Mouse (Mus musculus) liver, embryonic 12.5 days (tissue): ENCODE results near the gene Cacna1b. TPM values are rescaled to one million over a fixed set of nuclear protein-coding genes. Genes with fewer than 3 reads are reported as not detected.

Experiments
- ATAC-seq: fragments of 200-750 bp; cut with Nextera tagmentation; 2 replicates; pipeline ENCODE4 v1.8.0; 2017; ENCODE audit warnings: moderate number of reproducible peaks, mild to moderate bottlenecking, moderate library complexity
- H3K27ac ChIP-seq: fragments of 300-500 bp; sonication (generic); 2 replicates; pipeline ENCODE4 v1.5.1; 2016; ENCODE audit warnings: mild to moderate bottlenecking
- H3K27me3 ChIP-seq: fragments of 300-500 bp; sonication (generic); replicated peaks from 2 replicates; pipeline ENCODE4 v1.6.1; 2016; ENCODE audit warnings: mild to moderate bottlenecking, moderate library complexity
- H3K36me3 ChIP-seq: fragments of 300-500 bp; sonication (generic); 2 replicates; pipeline ENCODE4 v1.6.1; 2016; ENCODE audit warnings: mild to moderate bottlenecking, moderate library complexity
- H3K4me1 ChIP-seq: fragments of 300-500 bp; sonication (generic); 2 replicates; pipeline ENCODE4 v1.6.1; 2016
- H3K4me2 ChIP-seq: fragments of 300-500 bp; sonication (generic); 2 replicates; pipeline ENCODE4 v1.6.1; 2016; ENCODE audit warnings: mild to moderate bottlenecking, moderate library complexity
- H3K4me3 ChIP-seq: fragments of 300-500 bp; sonication (generic); 2 replicates; pipeline ENCODE4 v1.5.1; 2016; ENCODE audit warnings: mild to moderate bottlenecking, moderate library complexity
- H3K9ac ChIP-seq: fragments of 300-500 bp; sonication (generic); 2 replicates; pipeline ENCODE4 v1.6.1; 2016; ENCODE audit warnings: mild to moderate bottlenecking, moderate library complexity
- H3K9me3 ChIP-seq: fragments of 300-500 bp; sonication (generic); replicated peaks from 2 replicates; pipeline ENCODE4 v1.6.1; 2016; ENCODE audit warnings: mild to moderate bottlenecking, moderate library complexity
- WGBS: fragments of 180-500 bp; shearing (Covaris S2); methylation state at CpG from one replicate; pipeline ENCODE4 v1.1.7; 2016; ENCODE audit not compliant: insufficient replicate concordance; 5-methylcytosine and 5-hydroxymethylcytosine counted together
- polyA plus RNA-seq: library from polyadenylated mRNA; unstranded; fragments of >200 nt; fragmentation: Nextera tagmentation; extraction: Ambion mirVana; gene quantifications from 2 replicates; pipeline ENCODE4 v1.2.1, GENCODE M21; 2016

Gene Cacna1b
- polyA plus RNA-seq: 0.02 and 0.05 TPM in 2 replicates

GRCm38 (mm10) chr2:24763115-24763557 is at the start of gene Cacna1b:
TSS of gene Cacna1b (minus strand) at chr2:24763152.
- H3K9me3 ChIP-seq: no peaks in the 10 kb centered on the region
- peaks cover 55% of the 10 kb centered on the region for H3K27me3 ChIP-seq
- H3K4me3 ChIP-seq: peak within 1 kb of the TSS; percentile 54
- no peak within 1 kb of the TSS for H3K9ac ChIP-seq
- H3K4me2 ChIP-seq: peak within 1 kb of the TSS; percentile 80
- H3K36me3 ChIP-seq: no peaks in the 10 kb centered on the region
- no peak within 1 kb of the TSS for H3K27ac ChIP-seq
- H3K4me1 ChIP-seq: peaks cover 18% of the 10 kb centered on the region
- ATAC-seq: peak; percentile 72
- under 1% methylated on average over 39 of the region's 42 CpGs for WGBS

GRCm38 (mm10) chr2:24809746-24810145 is 46.8 kb upstream of the Cacna1b start:
- no peak overlapping the region for H3K27ac ChIP-seq
- no peak overlapping the region for H3K9ac ChIP-seq
- 59% methylated on average over 3 of the region's 3 CpGs for WGBS
- no peak overlapping the region for H3K4me3 ChIP-seq
- H3K4me2 ChIP-seq: no peak overlapping the region
- H3K9me3 ChIP-seq: no peaks in the 10 kb centered on the region
- peaks cover 88% of the 10 kb centered on the region for H3K36me3 ChIP-seq
- H3K27me3 ChIP-seq: no peaks in the 10 kb centered on the region
- no peak for ATAC-seq
- H3K4me1 ChIP-seq: peaks cover 3% of the 10 kb centered on the region; the same call in 1 of the 2 replicates

- WGBS: 87% methylated on average over 10 of the region's 10 CpGs
Measured at GRCm38 (mm10) chr2:24807691-24808090, 44.7 kb upstream of the Cacna1b start.

DNA sequence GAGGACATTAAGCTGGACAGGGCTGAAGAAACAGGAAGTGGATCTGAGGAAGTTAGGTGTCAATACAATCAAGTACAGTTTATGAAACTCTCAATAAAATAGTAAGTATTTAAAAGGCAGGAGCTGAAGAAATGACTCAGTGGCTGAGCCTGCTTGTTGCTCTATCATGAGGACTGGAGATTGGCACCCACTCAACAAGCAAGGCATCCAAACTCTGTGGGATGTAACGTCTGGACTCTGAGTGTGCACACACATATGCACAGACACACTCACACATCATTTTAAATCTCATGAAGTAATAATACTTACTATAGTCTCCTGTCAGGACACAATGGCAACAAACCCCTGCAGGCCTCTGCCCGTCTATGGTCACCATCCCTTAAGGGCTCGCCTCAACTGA is 44.1 kb upstream of the Cacna1b start:
- ATAC-seq: no peak
- 78% methylated on average over 3 of the region's 3 CpGs for WGBS
- Histone ChIP-seq H3K9me3 (no peaks in the 10 kb centered on the region), H3K4me2 (no peak overlapping the region), H3K4me1 (peaks cover 3% of the 10 kb centered on the region; the same call in 1 of the 2 replicates), H3K27me3 (no peaks in the 10 kb centered on the region), H3K4me3 (no peak overlapping the region), H3K27ac (no peak overlapping the region), H3K36me3 (peaks cover 91% of the 10 kb centered on the region), H3K9ac (no peak overlapping the region)

More at GRCm38 (mm10) chr2:24807691-24808090, 44.7 kb upstream of the Cacna1b start:
- H3K4me2 ChIP-seq: no peak overlapping the region
- H3K36me3 ChIP-seq: peaks cover 91% of the 10 kb centered on the region
- H3K27ac ChIP-seq: no peak overlapping the region
- no peaks in the 10 kb centered on the region for H3K9me3 ChIP-seq
- no peak for ATAC-seq
- H3K9ac ChIP-seq: no peak overlapping the region
- H3K4me1 ChIP-seq: peaks cover 3% of the 10 kb centered on the region; the same call in 1 of the 2 replicates
- no peaks in the 10 kb centered on the region for H3K27me3 ChIP-seq
- H3K4me3 ChIP-seq: no peak overlapping the region

- H3K9me3 ChIP-seq: no peaks in the 10 kb centered on the region
- peaks cover 93% of the 10 kb centered on the region for H3K36me3 ChIP-seq
- no peak overlapping the region for H3K4me2 ChIP-seq
- WGBS: 84% methylated on average over 6 of the region's 6 CpGs
- H3K27me3 ChIP-seq: no peaks in the 10 kb centered on the region
- no peak overlapping the region for H3K9ac ChIP-seq
- H3K27ac ChIP-seq: no peak overlapping the region
- ATAC-seq: no peak
- H3K4me3 ChIP-seq: no peak overlapping the region
- H3K4me1 ChIP-seq: peaks cover 3% of the 10 kb centered on the region; the same call in 1 of the 2 replicates
Measured at GRCm38 (mm10) chr2:24806143-24806542, 43.2 kb upstream of the Cacna1b start.

- H3K4me2 ChIP-seq: no peak overlapping the region
- no peaks in the 10 kb centered on the region for H3K27me3 ChIP-seq
- peaks cover 93% of the 10 kb centered on the region for H3K36me3 ChIP-seq
- WGBS: 72% methylated on average over 4 of the region's 4 CpGs
- no peak overlapping the region for H3K27ac ChIP-seq
- ATAC-seq: no peak
- no peak overlapping the region for H3K4me3 ChIP-seq
- H3K9ac ChIP-seq: no peak overlapping the region
- no peaks in the 10 kb centered on the region for H3K9me3 ChIP-seq
- H3K4me1 ChIP-seq: peaks cover 1% of the 10 kb centered on the region; the same call in 1 of the 2 replicates
Measured at GRCm38 (mm10) chr2:24805621-24806020, 42.7 kb upstream of the Cacna1b start.

DNA sequence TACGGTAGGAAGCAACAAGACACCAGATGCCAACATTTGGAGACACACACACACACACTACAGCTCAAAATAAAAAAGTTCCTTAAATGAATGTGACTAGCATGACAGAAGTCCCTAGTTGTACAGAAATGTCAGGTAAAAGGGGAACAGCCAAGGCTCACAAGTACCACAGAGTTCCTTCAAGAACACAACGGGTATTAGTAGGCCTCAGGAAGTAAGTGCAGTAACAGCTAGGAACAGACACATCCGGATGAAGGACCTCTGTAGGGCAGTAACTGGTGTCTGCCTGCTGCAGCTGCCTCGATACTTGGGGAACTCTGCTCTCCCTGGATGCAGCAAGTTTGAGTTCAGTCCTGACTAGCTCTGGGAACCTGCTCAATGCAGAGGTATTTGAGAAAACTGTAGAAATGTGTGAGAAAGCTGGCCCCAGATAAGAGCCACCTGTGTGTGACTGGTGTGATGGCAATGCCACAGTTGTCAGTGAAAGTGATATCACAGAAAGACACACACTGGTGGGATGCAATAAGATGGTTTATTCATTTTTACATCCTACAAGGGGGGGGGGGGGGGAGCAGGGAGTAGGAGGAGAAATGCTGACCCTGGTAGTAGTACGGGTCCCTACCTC is 34.0 kb upstream of the Cacna1b start:
- WGBS: 56% methylated on average over 5 of the region's 5 CpGs
- Histone ChIP-seq H3K36me3 (peaks cover 92% of the 10 kb centered on the region), H3K27ac (no peak overlapping the region), H3K4me2 (no peak overlapping the region), H3K9me3 (no peaks in the 10 kb centered on the region), H3K9ac (no peak overlapping the region), H3K4me3 (no peak overlapping the region), H3K4me1 (peaks cover 15% of the 10 kb centered on the region), H3K27me3 (no peaks in the 10 kb centered on the region)
- ATAC-seq: peak; percentile 61

- Histone ChIP-seq H3K4me1 (no peaks in the 10 kb centered on the region), H3K27ac (no peak overlapping the region), H3K4me2 (no peak overlapping the region), H3K36me3 (peaks cover 23% of the 10 kb centered on the region), H3K27me3 (no peaks in the 10 kb centered on the region), H3K9ac (no peak overlapping the region), H3K9me3 (no peaks in the 10 kb centered on the region), H3K4me3 (no peak overlapping the region)
- WGBS: 72% methylated on average over 4 of the region's 4 CpGs
- no peak for ATAC-seq
Measured at GRCm38 (mm10) chr2:24787250-24787649, 24.3 kb upstream of the Cacna1b start.

DNA sequence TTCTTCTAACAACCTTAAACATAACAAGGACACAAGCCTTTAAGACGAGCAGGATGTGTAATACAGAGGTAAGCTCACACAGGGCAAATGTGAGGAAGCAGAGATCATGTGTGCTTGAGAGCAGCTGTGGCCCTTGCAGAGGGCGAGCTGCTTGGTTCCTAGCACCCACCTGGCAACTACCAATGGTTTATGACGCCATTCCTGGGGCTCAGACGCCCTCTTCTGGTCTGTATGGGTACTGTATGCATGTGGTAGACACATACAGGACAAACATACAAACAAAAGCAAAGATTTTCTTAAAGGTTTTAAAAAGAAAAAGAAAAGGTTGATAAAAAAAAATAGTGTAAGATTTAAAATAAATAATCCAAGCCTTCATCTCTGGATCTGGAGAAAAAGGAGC is 18.3 kb upstream of the Cacna1b start:
- ATAC-seq: no peak
- no peak overlapping the region for H3K27ac ChIP-seq
- no peaks in the 10 kb centered on the region for H3K4me1 ChIP-seq
- 33% methylated on average over 4 of the region's 4 CpGs for WGBS
- no peaks in the 10 kb centered on the region for H3K27me3 ChIP-seq
- no peak overlapping the region for H3K9ac ChIP-seq
- no peaks in the 10 kb centered on the region for H3K36me3 ChIP-seq
- no peak overlapping the region for H3K4me2 ChIP-seq
- H3K9me3 ChIP-seq: no peaks in the 10 kb centered on the region
- H3K4me3 ChIP-seq: no peak overlapping the region

DNA sequence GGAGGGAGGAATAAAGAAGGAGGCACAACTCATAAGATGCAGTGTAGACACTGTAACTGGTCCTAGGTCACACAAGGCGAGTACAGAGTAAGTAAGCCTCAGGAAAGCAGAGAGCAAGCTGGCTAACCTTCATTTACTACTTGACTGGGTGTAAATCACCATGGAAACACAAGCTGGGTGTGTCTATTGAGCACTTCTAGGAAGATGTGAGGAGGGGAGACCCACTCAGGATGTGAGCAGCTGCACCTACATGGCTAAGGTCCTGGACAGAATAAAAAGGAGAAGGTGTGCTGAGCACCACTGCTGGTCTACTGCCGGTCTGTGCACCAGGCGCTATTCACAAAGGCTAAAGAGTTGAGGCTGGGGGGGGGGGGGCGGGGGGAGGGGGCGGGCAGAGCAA is 13.9 kb upstream of the Cacna1b start:
- Histone ChIP-seq H3K4me2 (no peak overlapping the region), H3K4me1 (no peaks in the 10 kb centered on the region), H3K27me3 (no peaks in the 10 kb centered on the region), H3K9me3 (no peaks in the 10 kb centered on the region), H3K27ac (no peak overlapping the region), H3K36me3 (no peaks in the 10 kb centered on the region), H3K9ac (no peak overlapping the region), H3K4me3 (no peak overlapping the region)
- no peak for ATAC-seq
- WGBS: 18% methylated on average over 5 of the region's 5 CpGs

- Histone ChIP-seq H3K4me1 (no peaks in the 10 kb centered on the region), H3K27ac (no peak overlapping the region), H3K9me3 (no peaks in the 10 kb centered on the region), H3K4me3 (no peak overlapping the region), H3K4me2 (no peak overlapping the region), H3K36me3 (no peaks in the 10 kb centered on the region), H3K9ac (no peak overlapping the region), H3K27me3 (no peaks in the 10 kb centered on the region)
- WGBS: 54% methylated on average over 11 of the region's 11 CpGs
- ATAC-seq: no peak
Measured at GRCm38 (mm10) chr2:24775951-24776587, 13.1 kb upstream of the Cacna1b start.

DNA sequence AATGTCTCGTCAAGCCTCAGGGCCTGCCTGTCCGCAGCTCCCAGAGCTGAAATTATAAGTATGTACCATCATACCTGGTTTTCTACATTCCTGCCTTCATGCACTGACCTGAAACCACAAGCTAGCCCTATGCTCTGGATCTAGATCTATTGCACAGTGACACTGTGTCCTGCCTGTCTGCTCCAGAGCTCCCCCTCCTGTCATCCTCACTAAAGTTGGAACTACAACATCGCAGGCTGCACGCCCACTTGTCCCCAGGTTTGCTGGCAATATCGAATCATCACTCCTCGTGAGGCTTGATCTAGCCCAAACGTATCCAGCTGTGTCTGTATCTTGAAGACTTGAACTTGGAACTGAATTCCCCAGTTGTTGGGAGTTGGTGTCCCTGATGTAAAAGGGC is 11.9 kb upstream of the Cacna1b start:
- 52% methylated on average over 7 of the region's 7 CpGs for WGBS
- H3K9me3 ChIP-seq: no peaks in the 10 kb centered on the region
- ATAC-seq: no peak

More for the DNA sequence above, 11.9 kb upstream of the Cacna1b start:
- Histone ChIP-seq H3K4me1 (no peaks in the 10 kb centered on the region), H3K9ac (no peak overlapping the region), H3K4me3 (no peak overlapping the region), H3K27ac (no peak overlapping the region), H3K36me3 (no peaks in the 10 kb centered on the region), H3K27me3 (no peaks in the 10 kb centered on the region), H3K4me2 (no peak overlapping the region)
